8 mouse cellular contexts compared by ENCODE assay signal in the genomic region with DNA sequence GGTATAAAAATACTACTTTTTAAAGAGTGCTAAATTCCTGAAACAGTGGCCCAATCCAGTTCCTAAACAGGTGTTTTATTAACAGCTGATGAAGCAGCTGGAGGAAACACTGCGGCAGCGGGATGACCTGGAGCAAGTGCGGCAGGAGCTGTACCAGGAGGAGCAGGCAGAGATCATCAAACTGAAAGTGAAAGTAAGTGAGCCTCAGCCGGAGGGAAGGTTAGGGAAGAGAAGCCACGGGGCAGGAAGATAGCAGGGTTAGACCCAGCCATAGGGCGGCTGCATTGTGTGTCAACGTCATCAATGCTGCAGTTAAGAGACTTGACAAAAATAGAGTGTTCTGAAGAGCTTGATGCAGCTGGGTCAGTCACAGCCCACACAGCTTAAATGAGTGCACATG. TPM values are rescaled to one million over a fixed set of nuclear protein-coding genes. Genes with fewer than 3 reads are reported as not detected.
DNase-seq lines count a peak whose midpoint lies in the region; ATAC-seq and TF ChIP-seq lines count a peak whose summit lies in the region.

No protein-coding gene starts in this region.

- ATAC-seq in liver, embryonic 11.5 days (replicated peaks; ENCODE audit: low FRiP score), result peak; percentile 49; the same call in 1 of the 2 replicates
- no peak for ATAC-seq in hindbrain, embryonic 12.5 days (ENCODE audit: low FRiP score)

- H3K9me3 ChIP-seq in liver, embryonic 11.5 days (ENCODE audit: control insufficient read depth, low read length), result no peaks in the 10 kb centered on the region
- H3K9me3 ChIP-seq in hindbrain, embryonic 12.5 days (replicated peaks), result no peaks in the 10 kb centered on the region

- peak overlapping the region; percentile 63 for H3K4me2 ChIP-seq in liver, embryonic 11.5 days
- no peak overlapping the region for H3K4me2 ChIP-seq in hindbrain, embryonic 12.5 days (replicated peaks)

- peaks cover 25% of the 10 kb centered on the region; the same call in 1 of the 2 replicates for H3K4me1 ChIP-seq in liver, embryonic 11.5 days (replicated peaks; ENCODE audit: control insufficient read depth, insufficient read depth, low read length)
- peaks cover 4% of the 10 kb centered on the region; the same call in 1 of the 2 replicates for H3K4me1 ChIP-seq in small intestine, adult 2 months (ENCODE audit: control insufficient read depth, insufficient read depth, insufficient read length, low read length)
- no peaks in the 10 kb centered on the region for H3K4me1 ChIP-seq in hindbrain, embryonic 12.5 days

- H3K27ac ChIP-seq in liver, embryonic 11.5 days (ENCODE audit: low read depth, low read length), result peak overlapping the region; percentile 42; the same call in 1 of the 2 replicates
- peak overlapping the region; percentile 64 for H3K27ac ChIP-seq in small intestine, adult 2 months (ENCODE audit: insufficient read depth, low read depth, low read length)
- no peak overlapping the region for H3K27ac ChIP-seq in hindbrain, embryonic 12.5 days

- peak overlapping the region; percentile 21 for H3K4me3 ChIP-seq in liver, embryonic 11.5 days (ENCODE audit: low read depth, low read length)
- peak overlapping the region; percentile 59 for H3K4me3 ChIP-seq in small intestine, adult 2 months (ENCODE audit: low read depth, low read length)
- H3K4me3 ChIP-seq in hindbrain, embryonic 12.5 days, result no peak overlapping the region

- H3K36me3 ChIP-seq in liver, embryonic 11.5 days (ENCODE audit: control insufficient read depth, insufficient read depth, low read length), result peaks cover 24% of the 10 kb centered on the region
- no peaks in the 10 kb centered on the region for H3K36me3 ChIP-seq in small intestine, adult 2 months (ENCODE audit: control insufficient read depth, insufficient read depth, low read length)
- peaks cover 27% of the 10 kb centered on the region for H3K36me3 ChIP-seq in hindbrain, embryonic 12.5 days

- H3K27me3 ChIP-seq in liver, embryonic 11.5 days (replicated peaks; ENCODE audit: control insufficient read depth, insufficient read depth, low read length), result no peaks in the 10 kb centered on the region
- no peaks in the 10 kb centered on the region for H3K27me3 ChIP-seq in small intestine, adult 2 months (ENCODE audit: control insufficient read depth, insufficient read depth, low read length)
- no peaks in the 10 kb centered on the region for H3K27me3 ChIP-seq in hindbrain, embryonic 12.5 days

- WGBS in liver, embryonic 11.5 days, result 65% methylated on average over 7 of the region's 7 CpGs
- 7% methylated on average over 7 of the region's 7 CpGs for WGBS in small intestine, adult 2 months
- 89% methylated on average over 7 of the region's 7 CpGs for WGBS in hindbrain, embryonic 12.5 days

- TF ChIP-seq POLR2A in small intestine, adult 2 months (IDR thresholded peaks at IDR 0.05; ENCODE audit: low read depth, low read length), result no peak

- H3K9ac ChIP-seq in liver, embryonic 11.5 days (ENCODE audit: low read depth, low read length), result peak overlapping the region; percentile 32; the same call in 1 of the 2 replicates
- H3K9ac ChIP-seq in hindbrain, embryonic 12.5 days, result no peak overlapping the region

- TF ChIP-seq CTCF in small intestine, adult 2 months (IDR thresholded peaks at IDR 0.05; ENCODE audit: extremely low read depth, insufficient read length, insufficient replicate concordance, low read depth, low read length), result no peak

- peak; percentile 22 for DNase-seq in 3T3-L1 (ENCODE audit: low read depth, low spot score)
- DNase-seq in CD4-positive, CD25-positive, alpha-beta regulatory T cell, adult 2 months (ENCODE audit: low read depth, low spot score), result peak; percentile 84
- DNase-seq in heart, adult 9 months (ENCODE audit: low spot score in 2 of 2), result peak; percentile 55 to 65
- no peak for DNase-seq in liver, embryonic 11.5 days (ENCODE audit: low spot score)
- DNase-seq in cerebellum, adult 11 months, result no peak
- no peak for DNase-seq in embryo, embryonic 10.5 days (ENCODE audit: low spot score)

RNA-seq across cellular contexts. Expression of a gene that starts 11.6 kb away (rescaled TPM):
- 133 and 139 TPM in 2 replicates for polyA plus RNA-seq in liver, embryonic 11.5 days (2014; fragmentation: Nextera tagmentation; extraction: Ambion mirVana)
- 0.09 and 0.19 TPM in 2 replicates for polyA plus RNA-seq in small intestine, adult 2 months (2012; rRNA removed)
- polyA plus RNA-seq in hindbrain, embryonic 12.5 days (2016; fragmentation: Nextera tagmentation; extraction: Ambion mirVana), result 29.3 and 30.6 TPM in 2 replicates

RNA-seq across cellular contexts. Expression of a gene that starts 42.6 kb away (rescaled TPM):
- polyA plus RNA-seq in liver, embryonic 11.5 days (2014; fragmentation: Nextera tagmentation; extraction: Ambion mirVana), result 17.9 and 19.1 TPM in 2 replicates
- polyA plus RNA-seq in small intestine, adult 2 months (2012; rRNA removed), result 0.13 and 0.85 TPM in 2 replicates
- 55.1 and 57.8 TPM in 2 replicates for polyA plus RNA-seq in hindbrain, embryonic 12.5 days (2016; fragmentation: Nextera tagmentation; extraction: Ambion mirVana)

Comparison
In these comparisons a context has a peak if more than half of its experiments do, and no peak if none do; other contexts are left out.
1. DNase-seq: peak in 3T3-L1 (single experiment), CD4-positive, CD25-positive, alpha-beta regulatory T cell, adult 2 months (single experiment) and heart, adult 9 months (2 of 2); none in liver, embryonic 11.5 days (single experiment), cerebellum, adult 11 months (single experiment) and embryo, embryonic 10.5 days (single experiment).
2. RNA of a gene that starts 11.6 kb away (polyA plus RNA-seq): 133 to 139 TPM in liver, embryonic 11.5 days and 29.3 to 30.6 TPM in hindbrain, embryonic 12.5 days; 0.09 to 0.19 TPM in small intestine, adult 2 months; every median in the first group is over 10 times any median in the second.
3. RNA of a gene that starts 42.6 kb away (polyA plus RNA-seq): 55.1 to 57.8 TPM in hindbrain, embryonic 12.5 days and 17.9 to 19.1 TPM in liver, embryonic 11.5 days; 0.13 to 0.85 TPM in small intestine, adult 2 months; every median in the first group is over 10 times any median in the second.